Mouse (Mus musculus) spleen, adult 2 months (tissue): ENCODE measurements around the gene Fads3.

ENCODE experiments used
- CTCF ChIP-seq: fragments of 200-500 bp; IDR thresholded peaks from 2 replicates; pipeline ENCODE4 v1.5.1; 2011; ENCODE audit warnings: mild to moderate bottlenecking, inconsistent platforms; ENCODE audit not compliant: insufficient read depth, insufficient read length, insufficient replicate concordance; ENCODE audit errors: extremely low read depth
- POLR2A ChIP-seq: fragments of 200-500 bp; IDR thresholded peaks from 2 replicates; pipeline ENCODE4 v1.6.1; 2011; ENCODE audit warnings: low read depth, low read length, inconsistent platforms

GRCm38 (mm10) chr19:10073145-10073544 is 31.8 kb downstream of the Fads3 start:
- TF ChIP-seq POLR2A (no peak), CTCF (no peak)
